Mouse (Mus musculus) ES-Bruce4 (cell line): ENCODE results near the gene Grid2.

Experiments used
- CTCF ChIP-seq: IDR thresholded peaks from one replicate; pipeline ENCODE4 v1.8.1; 2011; ENCODE audit warnings: low read depth, low read length
- POLR2A ChIP-seq: IDR thresholded peaks from one replicate; pipeline ENCODE4 v1.8.1; 2011; ENCODE audit warnings: low read length; ENCODE audit not compliant: insufficient read depth

DNA sequence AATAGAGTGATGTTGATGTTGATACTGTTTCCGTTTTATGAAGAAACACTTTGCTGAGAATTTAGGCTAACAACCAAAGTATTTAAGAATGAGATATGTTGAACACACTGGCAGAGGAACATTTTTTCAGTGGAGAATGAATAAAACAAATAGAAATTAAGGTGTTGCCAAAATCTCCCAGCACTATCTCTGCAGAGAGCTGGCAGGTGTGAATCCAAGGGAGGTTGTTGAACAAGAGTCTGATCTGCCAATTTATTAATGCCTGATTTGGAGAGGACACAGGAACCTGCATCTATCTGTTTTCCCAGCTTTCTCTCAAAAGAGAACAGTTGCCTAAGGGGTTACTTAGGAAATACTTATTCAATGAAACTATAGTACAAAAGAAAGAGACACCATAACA is 822.2 kb downstream of the Grid2 start:
- TF ChIP-seq CTCF (no peak), POLR2A (no peak)
